Mouse (Mus musculus): ENCODE data around the gene Arnt2.
A peak's percentile ranks its signal among the peaks of the same experiment; 100 is the strongest.

The Arnt2 gene

GRCm38 (mm10) chr7:84227652-84228051, 182.3 kb downstream of the Arnt2 start:
- DNase-seq: no peak

DNA sequence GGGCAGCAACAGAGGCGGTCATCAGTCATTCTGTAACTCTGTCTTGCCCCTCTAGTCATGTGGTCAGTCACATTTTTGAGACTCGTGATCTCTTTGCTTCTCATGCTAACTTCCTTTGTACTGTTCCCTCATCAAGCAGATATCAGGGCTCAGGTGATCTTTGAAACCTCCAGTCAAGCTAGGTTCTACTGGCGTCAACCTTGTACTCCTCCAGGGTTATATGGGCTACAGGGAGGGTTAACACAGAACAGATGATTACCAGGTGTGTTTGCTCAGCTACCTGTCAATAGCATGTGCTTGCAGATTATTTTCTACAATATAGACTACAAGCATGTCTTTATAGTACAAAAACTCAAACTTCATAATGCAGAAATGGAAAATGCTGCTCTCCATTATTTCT, 183.1 kb downstream of the Arnt2 start:
- DNase-seq: no peak

DNA sequence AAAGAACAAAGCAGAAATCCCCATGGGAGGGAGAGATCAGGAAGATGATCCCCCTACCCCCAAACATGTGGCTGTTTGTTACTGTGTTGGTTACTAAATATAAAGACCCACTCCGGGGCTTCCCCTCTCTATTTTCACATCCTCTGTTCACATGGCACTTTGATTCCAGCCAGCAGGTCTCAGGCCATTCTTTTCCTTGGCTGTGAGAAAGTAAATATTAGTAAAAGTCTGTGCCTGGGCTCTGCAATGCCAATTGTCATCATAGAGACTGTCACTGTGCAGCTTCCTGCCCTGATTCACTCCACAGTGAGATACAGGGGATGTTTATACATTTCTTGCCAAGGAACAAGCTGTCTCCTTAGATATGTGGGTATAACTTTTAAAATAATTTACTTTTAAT, 197.9 kb downstream of the Arnt2 start:
- DNase-seq: no peak

- no peak for DNase-seq
These were observed 199.2 kb downstream of the Arnt2 start for GRCm38 (mm10) chr7:84210585-84211291.

DNA sequence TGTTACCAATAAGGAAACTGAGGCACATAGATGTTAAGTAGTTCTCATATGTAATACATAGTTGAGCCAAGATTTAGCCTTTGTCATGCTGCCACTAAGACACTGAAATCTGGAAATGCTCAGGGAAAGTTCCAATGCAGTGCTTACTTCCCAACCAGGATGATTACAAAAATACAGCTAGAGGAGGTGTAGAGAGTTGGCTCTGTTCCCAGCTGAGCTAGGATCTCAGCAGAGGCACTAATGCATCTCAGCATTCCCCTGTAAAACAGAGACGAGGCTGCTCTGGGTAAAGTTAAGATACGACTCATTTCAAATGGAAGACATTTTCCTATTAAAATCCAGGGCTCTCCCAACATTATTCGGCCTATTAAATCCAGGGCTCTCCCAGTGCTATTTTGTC, 206.0 kb downstream of the Arnt2 start:
- peak; percentile 31 for DNase-seq

- no peak for DNase-seq
These were observed 208.6 kb downstream of the Arnt2 start for GRCm38 (mm10) chr7:84201151-84202068.

DNA sequence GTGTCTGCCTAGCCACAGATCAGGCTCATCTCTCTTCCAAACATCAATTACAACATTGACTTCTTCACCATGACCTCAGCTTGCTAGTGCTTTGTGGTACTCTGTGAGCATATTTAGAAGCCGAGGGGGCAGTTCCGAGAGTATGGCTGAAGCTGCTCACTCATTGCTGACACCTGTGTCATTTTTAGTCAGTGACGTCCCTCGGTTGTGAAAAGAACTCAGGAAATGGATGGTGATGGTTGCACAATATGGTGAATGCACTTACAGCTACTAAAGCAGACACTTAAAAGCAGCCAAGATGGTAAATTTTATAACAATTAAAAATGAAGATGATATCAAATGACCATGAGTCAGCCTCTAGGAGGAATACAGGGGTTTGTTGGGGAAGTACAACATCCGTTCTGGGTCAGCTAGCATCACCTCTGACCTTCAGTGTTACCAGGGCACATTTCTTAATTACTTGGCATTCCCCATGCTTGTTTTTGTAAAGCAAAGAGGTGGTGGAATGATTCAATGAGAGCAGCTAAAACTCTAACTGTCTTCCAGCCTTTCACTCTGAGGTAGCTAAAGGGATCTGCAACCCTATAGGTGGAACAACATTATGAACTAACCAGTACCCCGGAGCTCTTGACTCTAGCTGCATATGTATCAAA, 212.6 kb downstream of the Arnt2 start:
- DNase-seq: no peak
